Mouse (Mus musculus) testis, adult 2 months (tissue): Measurements from ENCODE around the gene Gm11937.

ENCODE experiments used
- CTCF ChIP-seq: fragments of 200-500 bp; IDR thresholded peaks from 2 replicates; pipeline ENCODE4 v1.5.1; 2012; ENCODE audit warnings: low read depth, mild to moderate bottlenecking, inconsistent platforms, low read length, moderate library complexity; ENCODE audit not compliant: control insufficient read depth, insufficient read depth, insufficient replicate concordance
- POLR2A ChIP-seq: fragments of 200-500 bp; IDR thresholded peaks from 2 replicates; pipeline ENCODE4 v1.6.1; 2012; ENCODE audit warnings: low read depth, mild to moderate bottlenecking, inconsistent platforms, low read length, moderate library complexity; ENCODE audit not compliant: control insufficient read depth

- TF ChIP-seq CTCF (no peak), POLR2A (no peak)
Observed at GRCm38 (mm10) chr11:99634653-99635134, 24.7 kb upstream of the Gm11937 start, which contains the start of gene Krtap4-2.
